13 mouse cellular contexts compared by ENCODE assay signal in genomic region chr1:153266891-153267290, GRCm38 (mm10).
DNase-seq lines count a peak whose midpoint lies in the region; ATAC-seq and TF ChIP-seq lines count a peak whose summit lies in the region.
"Had no signal": no experiment of that assay in that cellular context is flagged by ENCODE, and none has a peak within 500 bp of the region (broad histone marks: within the 10 kb centered on the region; RNA-seq: fewer than 3 reads in every experiment).

No protein-coding gene starts in this region.

- H3K9me3 ChIP-seq in heart, embryonic 14.5 days (ENCODE audit: control insufficient read depth, low read length) = no peaks in the 10 kb centered on the region
- no peaks in the 10 kb centered on the region for H3K9me3 ChIP-seq in lung, embryonic 14.5 days (ENCODE audit: low read depth, low read length)
- H3K9me3 ChIP-seq: limb, embryonic 12.5 days had no signal

- TF ChIP-seq CTCF in lung, embryonic 14.5 days (IDR thresholded peaks at IDR 0.05; ENCODE audit: low read depth) = no peak
- TF ChIP-seq CTCF in brain, embryonic 14.5 days (IDR thresholded peaks at IDR 0.05; ENCODE audit: borderline replicate concordance, extremely low read depth, insufficient read depth, insufficient read length) = no peak

- ATAC-seq in heart, embryonic 14.5 days (ENCODE audit: insufficient number of reproducible peaks, insufficient read depth, low FRiP score, low read depth) = no peak
- ATAC-seq in lung, embryonic 14.5 days (ENCODE audit: insufficient read depth) = no peak
- ATAC-seq: forebrain, embryonic 16.5 days had no signal

- H3K27me3 ChIP-seq in heart, embryonic 14.5 days (ENCODE audit: control insufficient read depth, insufficient read depth, low read length) = no peaks in the 10 kb centered on the region
- H3K27me3 ChIP-seq in lung, embryonic 14.5 days (ENCODE audit: insufficient read depth, low read length) = no peaks in the 10 kb centered on the region
- H3K27me3 ChIP-seq: limb, embryonic 12.5 days had no signal

- H3K4me1 ChIP-seq in heart, embryonic 14.5 days (ENCODE audit: control insufficient read depth in 2 of 2, insufficient read depth in 2 of 2, low read length in 2 of 2) = peaks cover 50 to 71% of the 10 kb centered on the region in 2 experiments
- peaks cover 50% of the 10 kb centered on the region for H3K4me1 ChIP-seq in lung, embryonic 14.5 days (ENCODE audit: insufficient read depth)

- TF ChIP-seq POLR2A in brain, embryonic 14.5 days (IDR thresholded peaks at IDR 0.05; ENCODE audit: borderline replicate concordance, extremely low read depth, insufficient read depth, insufficient read length, poor library complexity, severe bottlenecking) = no peak

- H3K4me2 ChIP-seq in heart, embryonic 14.5 days (ENCODE audit: low read length) = peak overlapping the region; percentile 26; the same call in 1 of the 2 replicates
- H3K4me2 ChIP-seq in lung, embryonic 14.5 days = no peak overlapping the region
- H3K4me2 ChIP-seq: limb, embryonic 12.5 days had no signal

- H3K4me3 ChIP-seq in heart, embryonic 14.5 days (ENCODE audit: control insufficient read depth in 1 of 2, insufficient read depth in 1 of 2, low read depth in 1 of 2, low read length in 2 of 2) = no peak overlapping the region
- H3K4me3 ChIP-seq in lung, embryonic 14.5 days (ENCODE audit: low read depth, low read length) = no peak overlapping the region
- H3K4me3 ChIP-seq: limb, embryonic 12.5 days had no signal

- no peak overlapping the region for H3K9ac ChIP-seq in heart, embryonic 14.5 days (ENCODE audit: low read length)
- no peak overlapping the region for H3K9ac ChIP-seq in lung, embryonic 14.5 days
- H3K9ac ChIP-seq: limb, embryonic 12.5 days had no signal

- DNase-seq in heart, postnatal 4 days = no peak
- peak; percentile 54 for DNase-seq in lung, embryonic 14.5 days
- no peak for DNase-seq in lung, postnatal 25 days (ENCODE audit: low spot score)
- DNase-seq in brain, embryonic 14.5 days (ENCODE audit: low read depth) = peak; percentile 46
- peak; percentile 37 for DNase-seq in retina, adult 2 months (ENCODE audit: low read depth, low spot score)
- no peak for DNase-seq in thymus, postnatal 4 days
- DNase-seq in left cerebral cortex, adult 11 months (ENCODE audit: low spot score) = no peak
- DNase-seq: adrenal gland, postnatal 14 days; cerebellum, adult 9-11 months; kidney, adult 18-20 months had no signal

- H3K27ac ChIP-seq in heart, embryonic 14.5 days (replicated peaks in 1 of 2; ENCODE audit: control insufficient read depth in 1 of 2, insufficient read depth in 1 of 2, low read depth in 2 of 2, low read length in 2 of 2) = peak overlapping the region; percentile 55 to 62
- peak overlapping the region; percentile 94 for H3K27ac ChIP-seq in lung, embryonic 14.5 days (ENCODE audit: low read depth)
- H3K27ac ChIP-seq: limb, embryonic 12.5 days had no signal

- H3K36me3 ChIP-seq in heart, embryonic 14.5 days (ENCODE audit: control insufficient read depth, insufficient read depth, low read length) = peaks cover 14% of the 10 kb centered on the region
- H3K36me3 ChIP-seq in lung, embryonic 14.5 days (ENCODE audit: insufficient read depth) = peaks cover 7% of the 10 kb centered on the region; the same call in 1 of the 2 replicates

- 33% methylated on average over 5 of the region's 5 CpGs for WGBS in heart, embryonic 14.5 days
- WGBS in lung, embryonic 14.5 days = 19% methylated on average over 5 of the region's 5 CpGs

Comparison
In these comparisons a context has a peak if more than half of its experiments do, and no peak if none do; other contexts are left out.
1. DNase-seq: peak in lung, embryonic 14.5 days (single experiment), brain, embryonic 14.5 days (single experiment) and retina, adult 2 months (single experiment); none in heart, postnatal 4 days (single experiment), lung, postnatal 25 days (single experiment), thymus, postnatal 4 days (single experiment) and left cerebral cortex, adult 11 months (single experiment).